Mouse (Mus musculus): ENCODE measurements around the gene Kcnc3. TPM values are rescaled to one million over a fixed set of nuclear protein-coding genes. Genes with fewer than 3 reads are reported as not detected.

Gene Kcnc3
- polyA plus RNA-seq, 1 experiment from 2014 or later: 0.22 TPM

- H3K9ac ChIP-seq (ENCODE audit: low read depth, low read length): no peak overlapping the region
- H3K27me3 ChIP-seq (replicated peaks; ENCODE audit: control insufficient read depth, insufficient read depth, low read length): no peaks in the 10 kb centered on the region
- H3K27ac ChIP-seq (ENCODE audit: low read depth, low read length): no peak overlapping the region
- H3K4me3 ChIP-seq (ENCODE audit: low read depth, low read length): no peak overlapping the region
- no peak overlapping the region for H3K4me2 ChIP-seq
- H3K9me3 ChIP-seq (ENCODE audit: control insufficient read depth, low read length): peaks cover 3% of the 10 kb centered on the region; the same call in 1 of the 2 replicates
- peaks cover 30% of the 10 kb centered on the region for H3K36me3 ChIP-seq (ENCODE audit: control insufficient read depth, insufficient read depth, low read length)
- ATAC-seq (replicated peaks; ENCODE audit: low FRiP score) (no peak), DNase-seq (ENCODE audit: low spot score) (no peak)
- WGBS: 91% methylated on average over 12 of the region's 12 CpGs
- H3K4me1 ChIP-seq (replicated peaks; ENCODE audit: control insufficient read depth, insufficient read depth, low read length): peaks cover 17% of the 10 kb centered on the region
Measured at GRCm38 (mm10) chr7:44550409-44550678, 40.1 kb upstream of the Kcnc3 start.

- ATAC-seq (replicated peaks; ENCODE audit: low FRiP score): no peak
Measured at GRCm38 (mm10) chr7:44551301-44551700, 39.2 kb upstream of the Kcnc3 start.

DNA sequence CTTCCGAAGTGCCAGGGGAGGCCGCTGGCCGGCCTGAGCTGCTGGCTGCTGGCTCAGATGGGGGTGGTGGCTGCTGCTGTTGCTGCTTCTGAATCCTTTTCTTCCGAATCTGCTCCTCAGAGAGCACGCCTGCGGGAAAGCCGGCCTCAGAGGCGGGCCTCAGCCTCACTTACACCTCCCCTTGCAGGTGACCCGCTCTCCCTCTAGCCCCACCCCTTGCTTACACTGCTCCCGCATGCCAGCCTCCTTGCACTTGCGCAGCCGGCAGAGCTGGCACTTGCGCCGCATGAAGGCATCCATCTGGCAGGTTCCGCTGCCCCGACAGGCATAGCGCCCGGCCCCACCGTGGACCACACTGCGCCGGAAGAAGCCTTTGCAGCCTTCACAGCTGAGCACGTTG lies 38.7 kb upstream of the Kcnc3 start:
- H3K27ac ChIP-seq (ENCODE audit: low read depth, low read length): no peak overlapping the region
- DNase-seq (ENCODE audit: low spot score) (no peak), ATAC-seq (replicated peaks; ENCODE audit: low FRiP score) (no peak)
- H3K9me3 ChIP-seq (ENCODE audit: control insufficient read depth, low read length): no peaks in the 10 kb centered on the region
- no peak overlapping the region for H3K4me2 ChIP-seq
- 89% methylated on average over 22 of the region's 22 CpGs for WGBS
- peaks cover 22% of the 10 kb centered on the region for H3K4me1 ChIP-seq (replicated peaks; ENCODE audit: control insufficient read depth, insufficient read depth, low read length)
- no peak overlapping the region for H3K4me3 ChIP-seq (ENCODE audit: low read depth, low read length)
- peaks cover 27% of the 10 kb centered on the region for H3K36me3 ChIP-seq (ENCODE audit: control insufficient read depth, insufficient read depth, low read length)
- no peak overlapping the region for H3K9ac ChIP-seq (ENCODE audit: low read depth, low read length)
- no peaks in the 10 kb centered on the region for H3K27me3 ChIP-seq (replicated peaks; ENCODE audit: control insufficient read depth, insufficient read depth, low read length)

More at GRCm38 (mm10) chr7:44551301-44551700, 39.2 kb upstream of the Kcnc3 start:
- WGBS: 93% methylated on average over 21 of the region's 21 CpGs
- DNase-seq (ENCODE audit: low spot score): no peak
- no peak overlapping the region for H3K4me2 ChIP-seq
- H3K27ac ChIP-seq (ENCODE audit: low read depth, low read length): 0 out of 2 replicates have a peak overlapping the region, but pooled peaks have one; percentile 19
- peaks cover 19% of the 10 kb centered on the region for H3K4me1 ChIP-seq (replicated peaks; ENCODE audit: control insufficient read depth, insufficient read depth, low read length)
- no peak overlapping the region for H3K4me3 ChIP-seq (ENCODE audit: low read depth, low read length)
- H3K27me3 ChIP-seq (replicated peaks; ENCODE audit: control insufficient read depth, insufficient read depth, low read length): no peaks in the 10 kb centered on the region
- H3K9ac ChIP-seq (ENCODE audit: low read depth, low read length): no peak overlapping the region
- peaks cover 27% of the 10 kb centered on the region for H3K36me3 ChIP-seq (ENCODE audit: control insufficient read depth, insufficient read depth, low read length)
- H3K9me3 ChIP-seq (ENCODE audit: control insufficient read depth, low read length): peaks cover 2% of the 10 kb centered on the region; the same call in 1 of the 2 replicates

- Histone ChIP-seq H3K4me1 (replicated peaks; ENCODE audit: control insufficient read depth, insufficient read depth, low read length) (peaks cover 17% of the 10 kb centered on the region), H3K27ac (ENCODE audit: low read depth, low read length) (no peak overlapping the region), H3K27me3 (replicated peaks; ENCODE audit: control insufficient read depth, insufficient read depth, low read length) (no peaks in the 10 kb centered on the region), H3K9me3 (ENCODE audit: control insufficient read depth, low read length) (no peaks in the 10 kb centered on the region), H3K4me3 (ENCODE audit: low read depth, low read length) (peak overlapping the region; percentile 69), H3K9ac (ENCODE audit: low read depth, low read length) (peak overlapping the region; percentile 14; the same call in 1 of the 2 replicates), H3K36me3 (ENCODE audit: control insufficient read depth, insufficient read depth, low read length) (peaks cover 27% of the 10 kb centered on the region), H3K4me2 (peak overlapping the region; percentile 76)
- no peak for ATAC-seq (replicated peaks; ENCODE audit: low FRiP score)
- 84% methylated on average over 31 of the region's 31 CpGs for WGBS
- DNase-seq (ENCODE audit: low spot score): no peak
Measured at GRCm38 (mm10) chr7:44552141-44552908, 38.1 kb upstream of the Kcnc3 start.

- Histone ChIP-seq H3K4me3 (ENCODE audit: low read depth, low read length) (peak overlapping the region; percentile 69), H3K36me3 (ENCODE audit: control insufficient read depth, insufficient read depth, low read length) (peaks cover 27% of the 10 kb centered on the region), H3K4me1 (replicated peaks; ENCODE audit: control insufficient read depth, insufficient read depth, low read length) (peaks cover 12% of the 10 kb centered on the region; the same call in 1 of the 2 replicates), H3K9ac (ENCODE audit: low read depth, low read length) (peak overlapping the region; percentile 77), H3K9me3 (ENCODE audit: control insufficient read depth, low read length) (no peaks in the 10 kb centered on the region), H3K27me3 (replicated peaks; ENCODE audit: control insufficient read depth, insufficient read depth, low read length) (no peaks in the 10 kb centered on the region), H3K27ac (ENCODE audit: low read depth, low read length) (peak overlapping the region; percentile 97), H3K4me2 (peak overlapping the region; percentile 76)
- peak; percentile 83 for DNase-seq (ENCODE audit: low spot score)
- under 1% methylated on average over 31 of the region's 32 CpGs for WGBS
- peak; percentile 74 for ATAC-seq (replicated peaks; ENCODE audit: low FRiP score)
Measured at GRCm38 (mm10) chr7:44553196-44553764, 37.2 kb upstream of the Kcnc3 start.

DNA sequence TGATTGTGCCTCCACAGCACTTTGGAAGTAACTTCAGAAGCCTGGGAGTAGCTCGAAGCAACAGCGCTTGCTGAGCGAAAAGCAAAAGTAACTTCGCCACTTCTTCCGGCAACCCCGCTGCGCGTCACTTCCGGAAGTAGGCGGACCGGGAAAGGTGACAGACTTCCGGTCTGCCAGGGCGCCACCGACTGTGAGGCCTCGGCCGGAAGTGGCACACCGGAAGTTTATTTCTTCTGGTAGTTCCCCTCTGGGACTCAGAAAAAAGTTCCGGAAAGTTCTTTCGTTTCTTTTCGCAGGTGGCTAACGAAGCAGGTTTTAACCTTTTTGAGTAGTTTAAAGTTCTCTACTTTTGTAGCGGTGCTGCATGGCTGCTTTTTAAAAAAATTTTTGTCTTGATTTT lies 36.6 kb upstream of the Kcnc3 start, which contains the start of gene Nr1h2:
Nr1h2 (minus strand) TSS at position 126 of the 400 bp plus-strand sequence.
- Histone ChIP-seq H3K9ac (ENCODE audit: low read depth, low read length) (peak within 1 kb of the TSS; percentile 77), H3K4me2 (peak within 1 kb of the TSS; percentile 76), H3K27me3 (replicated peaks; ENCODE audit: control insufficient read depth, insufficient read depth, low read length) (no peaks in the 10 kb centered on the region), H3K4me1 (replicated peaks; ENCODE audit: control insufficient read depth, insufficient read depth, low read length) (peaks cover 12% of the 10 kb centered on the region; the same call in 1 of the 2 replicates), H3K9me3 (ENCODE audit: control insufficient read depth, low read length) (no peaks in the 10 kb centered on the region), H3K27ac (ENCODE audit: low read depth, low read length) (peak within 1 kb of the TSS; percentile 97), H3K36me3 (ENCODE audit: control insufficient read depth, insufficient read depth, low read length) (peaks cover 27% of the 10 kb centered on the region), H3K4me3 (ENCODE audit: low read depth, low read length) (peak within 1 kb of the TSS; percentile 69)
- DNase-seq (ENCODE audit: low spot score) (peak; percentile 91), ATAC-seq (replicated peaks; ENCODE audit: low FRiP score) (peak; percentile 81)
- under 1% methylated on average over 22 of the region's 22 CpGs for WGBS

DNA sequence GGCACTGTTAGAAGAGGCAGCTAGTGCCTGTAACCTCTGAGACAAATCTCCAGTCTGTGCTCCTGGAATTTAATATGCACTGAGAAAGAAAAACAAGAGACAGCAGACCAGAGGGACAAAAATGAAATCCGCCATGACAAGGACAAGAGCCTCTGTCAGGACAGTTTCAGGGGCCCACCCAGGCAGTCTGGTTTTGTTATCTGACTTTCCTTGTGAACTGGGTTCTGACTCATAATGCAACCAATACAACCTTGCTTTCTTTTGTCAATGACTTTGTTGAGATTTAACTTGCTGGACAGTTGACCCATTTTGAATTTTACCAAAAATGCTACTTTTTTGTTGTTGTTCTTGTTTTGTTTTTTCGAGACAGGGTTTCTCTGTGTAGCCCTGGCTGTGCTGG lies 32.8 kb upstream of the Kcnc3 start:
- H3K9ac ChIP-seq (ENCODE audit: low read depth, low read length): no peak overlapping the region

DNA sequence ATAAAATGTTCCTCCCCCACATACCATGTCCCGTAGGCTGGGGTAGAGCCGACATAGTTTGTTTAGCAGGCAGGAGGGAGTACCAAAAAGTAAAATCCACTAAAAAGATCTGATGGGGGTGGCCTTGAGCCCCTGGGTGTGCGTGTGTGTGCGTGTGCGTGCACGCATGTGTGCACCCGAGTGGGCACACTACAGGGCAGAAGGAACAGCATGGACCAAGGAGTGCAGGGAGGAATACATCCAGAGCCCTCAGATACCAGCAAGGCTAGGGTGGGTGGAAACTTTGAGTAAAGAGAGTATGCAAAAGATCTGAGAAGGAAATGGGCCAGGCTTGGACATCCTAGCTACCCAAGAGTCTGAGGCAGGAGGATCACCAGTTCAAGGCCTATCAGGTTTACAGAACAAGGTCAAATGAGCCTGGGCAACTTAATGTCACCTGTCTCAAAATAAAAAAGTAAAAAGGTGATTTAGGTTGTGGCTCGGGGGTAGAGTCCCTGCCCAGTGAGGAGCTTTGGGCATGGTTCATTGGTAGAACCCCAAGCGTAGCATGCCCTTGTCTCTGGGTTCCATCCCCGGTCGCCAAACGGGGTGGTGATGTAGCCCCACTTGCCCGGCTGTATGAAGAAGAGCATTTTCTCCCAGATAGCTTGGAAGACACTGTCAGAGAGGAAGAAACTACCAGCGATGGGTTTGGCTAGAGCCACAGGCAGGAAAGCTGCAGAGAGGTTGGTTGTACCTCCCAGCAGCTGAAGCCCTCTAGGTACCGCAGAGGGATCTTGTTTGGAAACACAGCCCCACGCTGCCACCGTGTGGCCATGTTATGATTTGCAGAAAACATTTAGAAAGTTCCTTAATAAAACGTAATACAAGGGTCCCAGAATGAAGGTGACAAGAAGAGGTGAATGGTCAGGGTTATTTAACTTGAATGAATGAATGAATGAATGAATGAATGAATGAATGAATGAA lies 29.7 kb upstream of the Kcnc3 start:
- no peak overlapping the region for H3K4me3 ChIP-seq (ENCODE audit: low read depth, low read length)

More for the DNA sequence above, 32.8 kb upstream of the Kcnc3 start:
- no peaks in the 10 kb centered on the region for H3K27me3 ChIP-seq (replicated peaks; ENCODE audit: control insufficient read depth, insufficient read depth, low read length)
- DNase-seq (ENCODE audit: low spot score): no peak
- WGBS: 67% methylated on average over 2 of the region's 2 CpGs
- H3K27ac ChIP-seq (ENCODE audit: low read depth, low read length): no peak overlapping the region
- H3K4me2 ChIP-seq: no peak overlapping the region
- H3K36me3 ChIP-seq (ENCODE audit: control insufficient read depth, insufficient read depth, low read length): no peaks in the 10 kb centered on the region
- no peaks in the 10 kb centered on the region for H3K9me3 ChIP-seq (ENCODE audit: control insufficient read depth, low read length)
- ATAC-seq (replicated peaks; ENCODE audit: low FRiP score): no peak
- H3K4me3 ChIP-seq (ENCODE audit: low read depth, low read length): no peak overlapping the region
- peaks cover 11% of the 10 kb centered on the region; the same call in 1 of the 2 replicates for H3K4me1 ChIP-seq (replicated peaks; ENCODE audit: control insufficient read depth, insufficient read depth, low read length)

More for the DNA sequence above, 29.7 kb upstream of the Kcnc3 start:
- Histone ChIP-seq H3K27ac (ENCODE audit: low read depth, low read length) (no peak overlapping the region), H3K4me2 (no peak overlapping the region), H3K36me3 (ENCODE audit: control insufficient read depth, insufficient read depth, low read length) (no peaks in the 10 kb centered on the region), H3K9me3 (ENCODE audit: control insufficient read depth, low read length) (no peaks in the 10 kb centered on the region), H3K27me3 (replicated peaks; ENCODE audit: control insufficient read depth, insufficient read depth, low read length) (no peaks in the 10 kb centered on the region), H3K4me1 (replicated peaks; ENCODE audit: control insufficient read depth, insufficient read depth, low read length) (0 out of 2 replicates have a peak, but pooled peaks cover 4% of the 10 kb centered on the region), H3K9ac (ENCODE audit: low read depth, low read length) (no peak overlapping the region)
- no peak for ATAC-seq (replicated peaks; ENCODE audit: low FRiP score)
- DNase-seq (ENCODE audit: low spot score): peak; percentile 58
- 54% methylated on average over 18 of the region's 18 CpGs for WGBS
